Mouse (Mus musculus): ENCODE results near the gene Gm7029.
"Not testable (repeated sequence)": the region's sequence is repeated elsewhere in the genome, so short reads cannot be mapped to it uniquely, and the experiment has no call there.

Gm7029 gene

DNA sequence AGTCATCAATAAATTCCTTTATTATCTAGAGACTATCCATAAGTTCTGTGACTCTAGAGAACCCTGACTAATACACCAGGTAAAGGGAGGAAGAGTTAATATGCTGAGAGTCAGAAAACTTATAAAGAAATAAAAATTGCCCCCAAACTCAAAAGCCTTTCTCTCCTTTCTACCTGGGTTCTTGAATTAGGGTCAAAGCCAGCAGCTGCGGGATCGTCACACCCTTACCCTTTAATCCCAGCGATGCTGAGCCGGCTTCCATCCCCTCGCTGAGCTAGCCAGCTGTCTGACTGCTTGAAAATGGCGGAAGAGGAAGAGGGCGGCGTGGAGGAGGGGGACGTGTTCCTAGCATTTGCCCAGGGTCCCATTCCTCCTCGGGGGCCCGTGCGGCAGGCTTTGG is at the start of gene Gm7029:
Gm7029 (plus strand) TSS at position 301 of the 400 bp plus-strand sequence.
- TF ChIP-seq GATA4 (IDR thresholded peaks at IDR 0.05; ENCODE audit: insufficient replicate concordance, low read length) = not testable (repeated sequence)

DNA sequence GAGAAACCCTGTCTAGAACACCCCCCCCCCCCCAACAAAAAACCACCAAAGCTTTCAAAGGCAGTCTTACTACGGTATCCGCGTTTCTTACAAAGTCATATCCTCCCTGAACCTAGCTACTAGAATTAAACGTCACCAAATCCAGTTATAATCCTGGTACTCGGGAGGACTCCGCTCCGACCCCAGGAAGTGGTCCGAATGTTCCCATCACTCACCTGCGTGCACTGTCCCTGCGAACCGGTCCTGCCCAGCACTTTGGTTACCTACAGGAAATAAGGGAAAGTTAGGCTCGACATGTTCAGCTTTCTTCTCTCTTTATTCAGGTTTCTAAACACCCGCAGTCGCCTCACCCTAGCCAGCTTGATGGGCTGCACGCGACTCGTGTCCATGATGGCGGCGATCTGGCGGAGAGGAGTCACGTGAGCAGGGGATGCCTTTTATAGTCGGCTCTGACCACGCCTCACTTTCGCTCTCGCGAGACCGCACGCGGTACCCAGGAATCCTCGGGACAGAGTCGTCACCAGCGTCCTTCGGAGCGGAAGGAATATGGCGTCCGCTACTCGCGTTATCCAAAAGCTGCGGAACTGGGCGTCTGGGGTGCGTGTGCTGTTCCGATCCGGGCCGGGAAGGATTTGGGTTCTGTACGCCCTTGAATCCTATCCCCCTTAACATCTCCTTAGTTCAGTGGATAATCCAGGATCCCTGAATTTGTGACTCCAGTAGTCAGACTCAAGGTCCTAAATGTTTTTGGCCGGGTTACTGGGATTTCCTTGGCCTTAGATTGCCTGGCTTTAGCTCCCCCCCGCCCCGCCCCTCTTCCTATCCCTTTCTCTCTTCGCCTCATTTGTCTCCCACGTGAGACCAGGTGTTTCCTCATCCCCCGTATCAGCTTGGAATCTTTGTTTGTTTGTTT is 49.3 kb upstream of the Gm7029 start, which contains the start of the genes Rps28 and Ndufa7:
Rps28 (minus strand) TSS at position 479 of the 913 bp plus-strand sequence.
Ndufa7 (plus strand) TSS at position 489 of the 913 bp plus-strand sequence.
- TF ChIP-seq GATA4 (IDR thresholded peaks at IDR 0.05; ENCODE audit: insufficient replicate concordance, low read length) = peak; percentile 70; the same call in 1 of the 2 replicates

DNA sequence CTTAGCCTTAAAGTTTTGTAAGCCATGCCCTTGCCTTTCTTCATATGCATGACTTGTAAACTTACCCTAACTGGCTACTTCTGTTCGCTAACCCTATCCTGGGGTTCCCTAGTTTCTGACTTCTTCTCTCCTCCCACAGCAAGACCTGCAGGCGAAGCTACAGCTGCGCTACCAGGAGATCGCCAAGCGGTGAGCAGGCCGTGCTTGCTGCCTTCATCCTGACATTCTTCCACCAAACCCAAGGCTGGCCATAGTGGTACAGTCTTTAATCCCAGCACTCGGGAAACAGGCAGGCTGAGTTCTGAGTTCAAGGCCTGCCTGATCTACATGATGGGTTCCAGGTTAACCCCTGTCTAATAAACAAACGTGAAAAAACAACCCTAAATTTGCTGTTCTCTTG is 48.2 kb upstream of the Gm7029 start:
- TF ChIP-seq GATA4 (IDR thresholded peaks at IDR 0.05; ENCODE audit: insufficient replicate concordance, low read length) = no peak

DNA sequence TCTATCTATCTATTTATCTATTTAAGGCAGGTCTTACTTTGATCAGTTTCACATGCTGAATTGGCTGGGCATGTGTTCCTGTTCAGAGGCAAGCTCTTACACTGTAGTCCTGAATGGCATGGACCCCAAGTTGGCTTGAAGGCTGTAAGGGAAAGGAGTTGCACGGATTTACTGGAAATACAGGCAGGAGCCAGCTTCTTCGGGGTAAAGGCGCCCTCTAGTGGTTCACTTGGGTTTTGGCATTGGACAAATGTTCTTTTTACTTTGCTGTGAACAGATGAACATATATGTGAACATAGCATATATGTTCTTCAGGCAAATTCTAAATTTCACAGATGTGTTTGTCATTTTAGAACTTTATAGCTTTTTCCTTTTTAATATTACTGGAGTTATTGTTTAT is 46.8 kb upstream of the Gm7029 start:
- TF ChIP-seq GATA4 (IDR thresholded peaks at IDR 0.05; ENCODE audit: insufficient replicate concordance, low read length) = no peak

DNA sequence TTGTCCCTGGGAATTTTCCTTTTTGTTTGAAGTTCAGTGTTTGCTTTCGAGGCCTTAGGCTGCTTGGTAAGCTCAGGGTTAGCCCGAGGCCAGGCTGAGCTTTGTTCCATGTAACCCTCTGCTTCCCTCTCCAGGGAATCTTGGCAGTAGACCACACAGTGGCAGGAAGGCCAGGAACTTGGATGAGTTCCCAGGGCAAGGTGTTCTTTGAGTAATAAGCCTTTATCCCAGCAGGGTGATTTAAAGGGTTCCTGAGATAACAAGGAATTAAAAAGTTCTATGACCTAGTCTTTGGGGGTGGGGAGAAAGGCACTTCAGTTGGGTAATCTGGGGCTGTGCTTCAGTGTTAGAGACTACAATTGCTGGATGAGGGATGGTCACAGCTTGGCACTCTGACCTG is 44.7 kb upstream of the Gm7029 start:
- peak; percentile 59; the same call in 1 of the 2 replicates for TF ChIP-seq GATA4 (IDR thresholded peaks at IDR 0.05; ENCODE audit: insufficient replicate concordance, low read length)

DNA sequence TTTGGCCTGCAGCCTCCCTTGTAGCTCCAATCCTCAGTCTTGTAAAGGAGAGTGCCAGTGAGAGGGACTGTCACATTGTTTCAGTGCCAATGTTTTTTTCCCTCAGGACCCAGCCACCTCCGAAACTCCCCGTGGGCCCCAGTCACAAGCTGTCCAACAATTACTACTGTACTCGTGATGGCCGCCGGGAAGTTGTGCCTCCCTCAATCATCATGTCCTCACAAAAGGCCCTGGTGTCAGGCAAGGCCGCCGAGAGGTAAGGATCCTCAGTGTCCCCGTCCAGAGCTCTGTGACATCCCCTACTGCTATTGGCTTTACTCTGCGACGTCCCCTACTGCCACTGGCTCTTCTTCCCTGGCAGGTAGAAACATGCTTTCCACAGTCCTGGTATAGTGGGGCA is 44.1 kb upstream of the Gm7029 start:
- TF ChIP-seq GATA4 (IDR thresholded peaks at IDR 0.05; ENCODE audit: insufficient replicate concordance, low read length) = no peak

DNA sequence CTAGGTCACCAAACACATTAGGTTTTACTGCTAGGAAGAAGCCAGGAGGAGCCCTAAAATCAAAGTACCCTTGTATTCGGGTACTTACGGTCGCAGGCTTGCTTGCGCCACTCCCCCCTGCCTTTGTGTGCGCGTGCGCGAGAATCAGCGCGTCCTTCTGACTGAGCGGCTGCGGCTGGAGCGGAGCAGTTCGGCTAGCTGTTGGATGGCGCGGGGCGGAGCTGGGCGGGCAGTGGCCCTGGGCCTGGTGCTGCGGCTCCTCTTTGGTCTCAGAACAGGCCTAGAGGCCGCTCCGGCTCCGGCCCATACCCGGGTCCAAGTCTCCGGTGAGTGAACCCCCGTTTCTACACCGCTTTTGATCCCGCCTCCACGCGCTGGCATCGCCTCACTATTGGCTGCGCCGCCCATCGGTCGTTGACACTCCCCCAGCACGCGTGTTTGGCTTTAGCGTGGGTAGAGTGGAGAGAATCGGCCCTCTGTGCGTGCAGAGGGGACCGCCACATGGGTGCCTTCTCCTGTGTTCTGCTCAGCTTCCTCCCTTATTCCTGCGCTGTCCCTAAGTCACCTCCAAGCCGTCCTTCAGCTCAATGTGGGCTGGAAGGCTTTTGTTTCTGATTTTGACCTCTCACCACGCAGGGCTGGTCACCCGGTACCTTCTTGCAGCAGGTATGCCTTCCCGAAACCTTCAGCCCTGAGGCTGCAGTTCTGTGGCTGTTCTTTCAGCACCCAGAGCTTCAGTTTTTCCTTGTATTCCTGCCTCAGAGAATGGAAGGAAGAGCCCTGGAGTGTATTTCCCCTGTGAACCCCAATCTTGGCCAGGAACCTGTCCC is 30.5 kb upstream of the Gm7029 start, which contains the start of gene Cd320:
Cd320 (plus strand) TSS at position 126 of the 830 bp plus-strand sequence.
- no peak for TF ChIP-seq GATA4 (IDR thresholded peaks at IDR 0.05; ENCODE audit: insufficient replicate concordance, low read length)

DNA sequence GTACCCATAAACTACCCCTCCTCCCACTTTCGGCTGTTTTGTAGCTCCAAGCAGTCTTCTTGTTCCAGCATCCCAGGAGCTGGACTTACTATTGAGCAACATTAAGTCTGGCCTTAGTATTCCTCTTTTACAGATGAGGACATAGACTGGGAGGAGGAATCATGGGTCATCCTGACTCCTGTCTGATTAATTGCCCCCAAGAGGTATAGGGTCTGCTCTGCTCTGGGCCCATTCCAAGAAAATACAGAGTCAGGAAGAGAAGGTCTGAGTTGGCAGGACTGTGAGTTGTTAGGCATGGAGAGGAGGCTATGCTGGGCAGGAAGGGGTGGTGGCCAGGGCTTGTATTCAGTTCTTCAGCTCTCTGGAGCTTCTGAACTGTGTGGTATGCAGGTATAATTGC is 29.4 kb upstream of the Gm7029 start:
- TF ChIP-seq GATA4 (IDR thresholded peaks at IDR 0.05; ENCODE audit: insufficient replicate concordance, low read length) = no peak

DNA sequence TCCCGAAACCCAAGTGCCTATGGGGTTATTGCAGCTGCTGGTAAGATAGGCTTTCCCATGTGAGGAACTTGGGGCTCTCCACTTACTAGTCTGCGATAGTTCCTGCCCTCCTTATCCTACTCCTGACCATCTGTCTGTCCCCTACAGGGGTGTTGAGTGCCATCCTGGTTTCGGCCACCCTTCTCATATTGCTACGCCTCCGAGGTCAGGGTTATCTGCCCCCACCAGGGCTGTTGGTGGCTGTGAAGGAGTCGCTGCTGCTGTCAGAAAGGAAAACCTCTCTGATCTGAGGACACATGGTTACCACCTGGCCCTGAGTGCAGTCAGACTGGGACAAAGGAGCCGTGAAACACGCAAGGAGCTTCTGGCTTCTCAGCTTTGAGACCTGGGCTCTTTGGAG is 25.5 kb upstream of the Gm7029 start:
- no peak for TF ChIP-seq GATA4 (IDR thresholded peaks at IDR 0.05; ENCODE audit: insufficient replicate concordance, low read length)

DNA sequence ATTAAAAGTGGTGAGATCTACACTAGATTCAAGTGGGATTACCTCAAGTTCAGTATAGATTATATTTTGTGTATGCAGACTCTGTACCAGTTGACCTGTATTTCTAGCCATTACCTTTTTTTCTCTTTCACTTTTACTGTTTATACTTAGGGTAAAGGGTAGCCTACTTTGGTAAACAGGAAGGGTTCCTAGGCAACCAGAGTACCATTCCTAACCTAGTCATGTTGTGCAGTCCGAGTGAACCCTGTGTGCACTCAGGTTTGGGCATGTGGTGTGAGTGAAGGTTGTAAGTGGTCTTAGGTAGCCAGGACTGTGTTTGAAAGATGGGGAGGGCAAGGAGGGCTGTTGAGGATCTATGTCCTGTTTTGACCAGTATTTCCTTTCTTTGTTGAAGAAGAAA is 22.3 kb upstream of the Gm7029 start:
- TF ChIP-seq GATA4 (IDR thresholded peaks at IDR 0.05; ENCODE audit: insufficient replicate concordance, low read length) = no peak

DNA sequence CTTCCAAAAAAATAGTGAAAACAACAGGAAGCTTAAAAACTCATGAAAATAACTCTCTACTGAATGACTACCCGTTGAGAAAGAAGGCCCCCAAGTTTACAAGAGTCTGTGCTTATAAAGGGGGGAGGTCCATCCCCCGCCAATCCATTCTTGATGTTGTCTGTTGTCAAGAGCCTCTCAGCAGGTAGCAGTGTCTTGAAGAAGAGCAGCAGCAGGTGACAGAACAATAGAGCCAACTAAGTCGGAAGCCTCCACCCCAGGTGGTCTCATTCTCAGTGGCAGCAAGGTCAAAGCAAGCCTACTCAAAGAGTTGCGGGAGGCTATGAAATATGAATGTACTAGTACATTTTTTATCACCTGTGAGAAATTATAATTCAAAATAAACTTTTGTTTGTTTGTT is 15.8 kb upstream of the Gm7029 start:
- TF ChIP-seq GATA4 (IDR thresholded peaks at IDR 0.05; ENCODE audit: insufficient replicate concordance, low read length) = no peak

DNA sequence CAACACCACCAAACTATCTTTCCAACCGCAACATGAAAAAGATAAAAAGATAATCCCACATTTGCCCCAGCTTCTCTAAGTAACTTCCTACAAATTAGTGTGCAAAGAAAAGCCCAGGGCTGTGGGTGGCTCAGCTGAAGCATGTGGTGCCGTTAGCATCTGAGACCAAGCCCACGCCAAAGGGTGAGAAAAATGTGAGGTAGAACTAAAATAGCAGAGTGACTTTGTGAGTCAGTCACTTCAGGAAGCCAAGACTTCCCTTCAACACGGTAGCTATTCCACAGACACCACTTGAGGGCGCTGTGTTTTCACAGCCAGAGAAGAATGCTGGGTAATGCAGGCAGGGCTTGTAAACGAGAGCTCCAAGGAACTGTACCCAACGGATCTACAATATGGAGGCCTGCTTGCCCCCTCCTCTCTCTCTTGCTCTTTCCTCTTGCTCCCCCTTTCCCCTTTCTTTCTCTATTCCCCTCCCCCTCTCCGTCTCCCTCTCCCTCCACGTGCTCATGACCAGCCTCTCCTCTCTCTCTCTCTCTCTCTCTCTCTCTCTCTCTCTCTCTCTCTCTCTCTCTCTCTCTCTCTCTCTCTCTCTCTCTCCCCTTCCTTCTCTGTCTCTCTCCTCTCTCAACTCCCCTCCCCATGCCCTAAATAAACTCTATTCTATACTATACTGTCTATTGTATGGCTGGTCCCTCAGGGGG is 8.2 kb upstream of the Gm7029 start:
- TF ChIP-seq GATA4 (IDR thresholded peaks at IDR 0.05; ENCODE audit: insufficient replicate concordance, low read length) = no peak

DNA sequence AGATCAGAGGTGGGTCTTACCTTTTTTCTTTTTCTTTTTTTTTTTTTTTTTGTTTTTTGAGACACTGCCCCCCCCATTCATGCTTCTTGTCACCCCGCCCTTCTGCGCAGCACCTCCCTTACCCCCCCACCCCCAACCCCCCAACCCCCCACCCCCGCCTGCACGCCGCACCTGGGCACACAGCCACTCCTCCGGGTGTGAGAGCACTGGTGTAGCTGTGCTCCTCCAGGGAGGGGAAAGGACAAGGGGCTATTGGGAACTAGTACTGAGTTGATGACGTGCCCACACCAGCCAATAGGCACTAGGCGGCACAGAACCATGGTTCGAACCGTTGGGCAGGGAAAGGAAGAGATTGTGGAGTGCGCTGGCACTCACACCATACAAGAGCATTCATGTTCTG is 774 bp downstream of the Gm7029 start:
- no peak for TF ChIP-seq GATA4 (IDR thresholded peaks at IDR 0.05; ENCODE audit: insufficient replicate concordance, low read length)

DNA sequence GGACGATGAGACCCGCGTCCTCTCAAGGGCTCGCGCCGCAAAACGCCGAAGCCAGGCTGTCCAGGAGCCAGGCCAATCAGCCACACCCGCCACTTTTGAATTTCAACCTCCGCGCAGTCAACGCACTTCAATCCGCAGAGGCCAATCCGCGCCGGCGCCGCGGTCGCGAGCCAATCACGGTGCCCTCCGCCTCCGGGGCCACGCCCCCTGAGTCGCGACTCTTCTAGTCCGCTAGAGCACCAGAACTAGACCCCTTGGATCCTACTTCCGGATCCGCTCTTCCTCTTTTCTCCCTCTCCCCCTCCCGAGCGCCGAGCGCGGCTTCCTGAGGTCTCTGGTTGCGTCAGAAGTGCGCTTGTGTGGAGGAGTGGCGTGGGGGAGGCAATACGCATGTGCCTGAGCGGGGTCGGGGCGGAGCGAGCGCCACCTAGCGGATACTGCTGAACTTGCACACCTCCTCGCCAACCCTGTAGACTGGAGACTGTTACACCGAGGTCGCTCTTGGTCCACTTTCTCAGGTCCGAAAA is 17.0 kb downstream of the Gm7029 start, which contains the start of gene Kifc1:
Kifc1 (minus strand) TSS at position 129 of the 527 bp plus-strand sequence.
- TF ChIP-seq GATA4 (IDR thresholded peaks at IDR 0.05; ENCODE audit: insufficient replicate concordance, low read length) = no peak; the same call in 1 of the 2 replicates

DNA sequence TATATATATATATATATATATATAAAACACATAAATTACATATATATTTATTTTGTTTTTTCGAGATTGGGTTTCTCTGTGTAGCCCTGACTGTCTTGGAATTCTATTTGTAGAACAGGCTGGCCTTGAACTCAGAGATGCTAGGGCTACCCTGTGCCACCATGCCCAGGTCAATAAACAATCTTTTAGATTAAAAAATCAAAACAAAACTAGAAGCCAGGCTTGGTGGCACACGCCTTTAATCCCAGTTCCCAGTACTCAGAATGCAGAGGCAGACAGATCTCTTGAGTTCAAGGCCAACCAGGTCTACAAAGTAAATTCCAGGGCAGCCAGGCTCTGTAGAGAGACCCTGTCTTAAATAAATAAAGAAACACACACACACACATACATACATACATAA is 17.7 kb downstream of the Gm7029 start:
- TF ChIP-seq GATA4 (IDR thresholded peaks at IDR 0.05; ENCODE audit: insufficient replicate concordance, low read length) = no peak
